Mouse (Mus musculus) spleen, embryonic (tissue): Measurements from ENCODE around the gene A630010A05Rik.
"Not testable (repeated sequence)": the region's sequence is repeated elsewhere in the genome, so short reads cannot be mapped to it uniquely, and the experiment has no call there.

Experiments
- CTCF ChIA-PET: fragments of 350-600 bp; sonication (Branson Sonifier 250); formaldehyde crosslinking; loops from one replicate; lab custom pipeline; 2022; lab: Charles Lee

A630010A05Rik gene

GRCm38 (mm10) chr16:14562017-14562416 is at the start of gene A630010A05Rik:
Gene A630010A05Rik, plus strand, starts transcription at chr16:14562317.
- CTCF ChIA-PET, result no interaction called here

GRCm38 (mm10) chr16:14535766-14536165 is 26.4 kb upstream of the A630010A05Rik start:
- CTCF ChIA-PET, result no interaction called here

- CTCF ChIA-PET, result not testable (repeated sequence)
These were observed 4.9 kb upstream of the A630010A05Rik start for GRCm38 (mm10) chr16:14557191-14557590.
